Mouse (Mus musculus) kidney, embryonic 16.5 days (tissue): ENCODE measurements at regions not wholly inside any gene's neighbourhood (a gene's known extent, or its start where the extent isn't known, plus 50 kb on each side); places are given as distances from the start of the nearest gene placed in this dataset.

Experiments
- ATAC-seq: fragments of 200-750 bp; cut with Nextera tagmentation; 2 replicates; pipeline ENCODE4 v1.8.0; 2017; ENCODE audit warnings: moderate TSS enrichment; ENCODE audit not compliant: low FRiP score, low TSS enrichment
- H3K27ac ChIP-seq: fragments of 300-500 bp; sonication (generic); 2 replicates; pipeline ENCODE4 v1.5.1; 2014; ENCODE audit warnings: low read length
- H3K27me3 ChIP-seq: fragments of 300-500 bp; sonication (generic); 2 replicates; pipeline ENCODE4 v1.6.1; 2014; ENCODE audit warnings: low read length, control low read depth, mixed read lengths; ENCODE audit not compliant: insufficient read depth
- H3K36me3 ChIP-seq: fragments of 300-500 bp; sonication (generic); 2 replicates; pipeline ENCODE4 v1.6.1; 2014; ENCODE audit warnings: low read length, control low read depth, mixed read lengths; ENCODE audit not compliant: insufficient read depth
- H3K4me1 ChIP-seq: fragments of 300-500 bp; sonication (generic); 2 replicates; pipeline ENCODE4 v1.6.1; 2014; ENCODE audit warnings: low read length, control low read depth, mixed read lengths; ENCODE audit not compliant: insufficient read depth
- H3K4me2 ChIP-seq: fragments of 300-500 bp; sonication (generic); replicated peaks from 2 replicates; pipeline ENCODE4 v1.6.1; 2014; ENCODE audit warnings: low read depth, low read length
- H3K4me3 ChIP-seq: fragments of 300-500 bp; sonication (generic); 2 replicates; pipeline ENCODE4 v1.5.1; 2014; ENCODE audit warnings: mild to moderate bottlenecking, low read length
- H3K9ac ChIP-seq: fragments of 300-500 bp; sonication (generic); replicated peaks from 2 replicates; pipeline ENCODE4 v1.6.1; 2014; ENCODE audit warnings: low read length
- H3K9me3 ChIP-seq: fragments of 300-500 bp; sonication (generic); 2 replicates; pipeline ENCODE4 v1.6.1; 2016; ENCODE audit warnings: low read length, control low read depth
- WGBS: fragments of 180-500 bp; shearing (Covaris S2); extraction: QIAGEN DNeasy Blood & Tissue Kit; methylation state at CpG from one replicate; pipeline ENCODE4 v1.1.7; 2014; 5-methylcytosine and 5-hydroxymethylcytosine counted together

DNA sequence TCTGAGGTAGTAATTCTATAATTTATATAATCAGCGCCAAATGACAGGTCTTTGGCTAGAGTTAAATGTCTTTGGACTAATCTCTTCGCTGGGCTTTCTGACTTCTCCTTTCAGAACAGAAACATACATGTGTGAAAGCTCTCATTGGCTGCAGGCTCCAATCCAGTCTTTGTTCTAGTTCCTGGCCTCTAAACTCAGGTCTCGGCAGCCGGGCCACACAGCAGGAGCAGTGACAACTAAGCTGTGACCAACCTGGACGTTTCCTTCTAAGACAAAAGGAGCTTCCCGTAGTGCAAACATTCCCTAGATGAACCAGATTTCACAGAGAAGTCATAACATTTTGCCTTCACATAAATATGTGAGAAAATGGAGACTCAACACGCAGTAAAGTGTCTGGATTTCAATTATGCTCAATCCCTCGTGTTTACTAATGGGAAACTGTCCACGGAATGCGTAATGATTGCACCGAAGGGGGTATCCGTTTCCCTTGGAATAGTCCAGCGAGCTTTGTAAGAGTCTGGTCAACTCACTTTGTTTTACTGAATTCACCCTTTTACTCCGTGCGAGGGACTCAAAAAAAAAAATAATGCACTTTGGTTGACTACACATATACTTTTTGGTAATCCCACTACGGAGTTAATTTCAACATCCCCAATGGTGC, 216.4 kb downstream of the Mreg start:
- H3K9me3 ChIP-seq, result no peaks in the 10 kb centered on the region
- no peaks in the 10 kb centered on the region for H3K27me3 ChIP-seq
- ATAC-seq, result no peak
- WGBS, result 72% methylated on average over 16 of the region's 16 CpGs
- H3K4me3 ChIP-seq, result no peak overlapping the region
- H3K4me1 ChIP-seq, result no peaks in the 10 kb centered on the region
- no peak overlapping the region for H3K4me2 ChIP-seq
- no peak overlapping the region for H3K27ac ChIP-seq
- H3K9ac ChIP-seq, result no peak overlapping the region
- H3K36me3 ChIP-seq, result no peaks in the 10 kb centered on the region

DNA sequence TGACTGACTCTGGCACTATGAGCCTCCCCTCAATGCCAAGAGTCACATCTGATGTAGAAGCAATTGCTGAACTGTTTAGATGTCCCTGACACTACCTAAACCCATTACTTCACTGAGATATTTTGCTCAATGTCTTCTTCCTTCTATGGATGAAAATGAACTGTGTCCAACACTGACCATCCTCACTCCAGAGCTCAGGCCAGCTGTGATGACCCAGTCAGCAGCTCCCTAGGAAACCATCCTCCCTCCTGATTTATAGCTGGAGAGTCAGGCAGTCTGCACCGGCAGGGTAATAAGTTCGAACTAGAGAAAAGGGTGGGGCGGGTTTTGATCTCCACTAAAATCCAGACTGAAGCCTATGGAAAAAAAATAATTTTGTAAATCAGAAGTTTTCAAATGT, 221.2 kb downstream of the Mreg start:
- WGBS, result 47% methylated on average over 3 of the region's 3 CpGs
- Histone ChIP-seq H3K27ac (no peak overlapping the region), H3K4me1 (no peaks in the 10 kb centered on the region), H3K4me2 (no peak overlapping the region), H3K9me3 (no peaks in the 10 kb centered on the region), H3K36me3 (no peaks in the 10 kb centered on the region), H3K9ac (no peak overlapping the region), H3K27me3 (no peaks in the 10 kb centered on the region), H3K4me3 (no peak overlapping the region)
- ATAC-seq, result no peak

DNA sequence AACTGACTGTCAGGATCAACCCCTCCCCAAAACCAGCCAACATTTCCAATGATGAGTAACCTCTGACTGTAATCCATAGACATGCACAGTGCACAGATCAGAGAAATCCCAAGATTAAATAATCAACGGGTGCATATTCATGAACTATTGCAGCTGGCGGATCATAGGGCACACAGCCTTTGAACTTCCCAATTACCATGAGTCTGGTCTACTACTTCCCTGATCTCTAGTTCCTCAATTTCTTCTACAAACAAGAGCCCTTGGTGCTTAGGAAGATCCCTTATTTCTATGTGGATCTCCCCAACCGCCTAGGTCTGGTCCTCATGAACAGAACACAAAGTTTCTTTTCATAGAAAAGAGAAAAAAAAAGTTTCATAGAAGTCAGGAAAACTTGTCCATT, 224.0 kb downstream of the Mreg start:
- no peaks in the 10 kb centered on the region; the same call in 1 of the 2 replicates for H3K9me3 ChIP-seq

DNA sequence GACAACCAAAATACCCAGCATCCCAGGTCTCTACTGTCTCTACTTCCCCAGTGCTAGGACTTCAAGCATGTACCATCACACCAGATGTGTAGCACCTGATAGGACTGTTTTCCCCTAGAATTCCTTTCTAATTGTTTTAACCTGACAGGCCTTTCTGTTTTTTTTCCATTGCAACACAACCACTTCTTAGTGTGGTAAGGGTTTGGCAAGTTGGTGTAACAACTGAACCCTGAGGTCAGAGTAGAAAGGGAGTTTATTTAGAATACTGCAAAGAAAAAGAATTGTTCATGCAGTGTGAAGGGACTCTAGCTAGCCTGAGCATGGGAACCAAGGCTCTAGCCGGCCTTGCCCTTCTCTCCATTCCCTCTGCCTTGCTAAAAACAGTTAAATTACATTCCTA, 226.1 kb downstream of the Mreg start:
- 63% methylated on average over 1 of the region's 1 CpGs for WGBS
- H3K9me3 ChIP-seq, result no peaks in the 10 kb centered on the region; the same call in 1 of the 2 replicates

More for the DNA sequence above, 224.0 kb downstream of the Mreg start:
- WGBS, result 93% methylated on average over 3 of the region's 3 CpGs
- Histone ChIP-seq H3K27me3 (no peaks in the 10 kb centered on the region), H3K9ac (no peak overlapping the region), H3K4me2 (no peak overlapping the region), H3K4me3 (no peak overlapping the region), H3K4me1 (no peaks in the 10 kb centered on the region), H3K27ac (no peak overlapping the region), H3K36me3 (no peaks in the 10 kb centered on the region)
- ATAC-seq, result no peak

DNA sequence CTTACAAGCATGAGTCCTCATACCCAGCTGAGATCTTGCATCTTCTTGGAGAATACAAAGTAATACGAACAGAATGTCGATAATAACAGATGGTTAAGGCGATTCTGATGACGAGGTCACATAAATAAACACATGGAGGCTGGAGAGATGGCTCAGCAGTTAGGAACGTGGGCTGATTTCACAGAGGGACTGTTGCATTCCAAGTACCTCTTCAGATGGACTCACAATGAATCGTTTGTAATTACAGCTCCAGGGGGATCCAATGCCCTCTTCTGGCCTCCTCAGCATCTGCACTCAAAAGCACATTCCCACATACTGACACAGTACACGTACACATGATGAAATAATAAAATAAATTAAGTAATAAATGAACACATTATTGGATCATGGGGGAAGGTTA, 228.3 kb downstream of the Mreg start:
- no peaks in the 10 kb centered on the region; the same call in 1 of the 2 replicates for H3K9me3 ChIP-seq
- WGBS, result 89% methylated on average over 7 of the region's 7 CpGs
- H3K4me2 ChIP-seq, result no peak overlapping the region
- no peak overlapping the region for H3K27ac ChIP-seq
- H3K4me3 ChIP-seq, result no peak overlapping the region
- no peak for ATAC-seq
- H3K9ac ChIP-seq, result no peak overlapping the region
- H3K36me3 ChIP-seq, result no peaks in the 10 kb centered on the region
- H3K27me3 ChIP-seq, result no peaks in the 10 kb centered on the region
- H3K4me1 ChIP-seq, result no peaks in the 10 kb centered on the region

More for the DNA sequence above, 226.1 kb downstream of the Mreg start:
- Histone ChIP-seq H3K9ac (no peak overlapping the region), H3K36me3 (no peaks in the 10 kb centered on the region), H3K27ac (no peak overlapping the region), H3K27me3 (no peaks in the 10 kb centered on the region), H3K4me2 (no peak overlapping the region), H3K4me1 (no peaks in the 10 kb centered on the region), H3K4me3 (no peak overlapping the region)
- no peak for ATAC-seq

DNA sequence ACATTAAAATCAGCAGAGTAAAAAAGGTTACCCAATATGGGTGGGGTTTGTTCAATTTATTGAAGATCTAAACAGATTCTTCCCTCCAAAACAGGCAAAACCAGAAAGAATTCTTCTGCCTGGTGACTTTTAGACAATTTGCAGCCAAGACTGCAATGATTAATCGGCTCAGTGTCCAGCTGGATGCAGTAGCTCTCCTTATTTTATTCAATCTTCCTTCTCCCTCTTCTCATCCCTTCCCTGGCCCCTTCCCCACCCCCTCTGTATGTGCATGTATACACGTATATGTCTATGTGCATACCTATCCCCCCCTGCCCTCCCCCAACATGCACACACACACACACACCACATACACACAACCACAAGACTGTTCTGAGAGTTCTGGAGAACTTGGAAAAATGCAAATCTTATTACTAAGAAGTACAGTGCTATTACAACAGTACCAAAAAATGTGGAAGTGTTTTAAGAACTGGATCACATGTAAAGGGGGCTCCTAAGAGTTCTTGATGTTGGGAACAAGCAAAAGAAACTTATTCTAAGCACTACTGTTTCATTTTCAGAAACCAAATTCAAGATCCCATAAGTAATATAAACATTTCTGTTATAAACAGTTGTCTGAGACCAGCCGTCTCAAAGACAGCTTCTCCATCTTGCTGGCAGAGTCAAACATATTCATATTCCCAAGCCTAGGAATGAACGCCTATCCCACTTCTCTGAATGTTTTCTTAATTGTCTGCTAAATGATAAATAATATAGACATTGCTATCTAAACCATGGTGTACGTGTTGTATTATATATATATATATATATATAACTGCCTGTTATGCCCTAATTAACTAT, 229.5 kb downstream of the Mreg start:
- ATAC-seq, result no peak
- Histone ChIP-seq H3K9ac (no peak overlapping the region), H3K27me3 (no peaks in the 10 kb centered on the region), H3K4me3 (no peak overlapping the region), H3K4me1 (no peaks in the 10 kb centered on the region), H3K36me3 (no peaks in the 10 kb centered on the region), H3K9me3 (no peaks in the 10 kb centered on the region; the same call in 1 of the 2 replicates), H3K4me2 (no peak overlapping the region), H3K27ac (no peak overlapping the region)
- 76% methylated on average over 5 of the region's 5 CpGs for WGBS

DNA sequence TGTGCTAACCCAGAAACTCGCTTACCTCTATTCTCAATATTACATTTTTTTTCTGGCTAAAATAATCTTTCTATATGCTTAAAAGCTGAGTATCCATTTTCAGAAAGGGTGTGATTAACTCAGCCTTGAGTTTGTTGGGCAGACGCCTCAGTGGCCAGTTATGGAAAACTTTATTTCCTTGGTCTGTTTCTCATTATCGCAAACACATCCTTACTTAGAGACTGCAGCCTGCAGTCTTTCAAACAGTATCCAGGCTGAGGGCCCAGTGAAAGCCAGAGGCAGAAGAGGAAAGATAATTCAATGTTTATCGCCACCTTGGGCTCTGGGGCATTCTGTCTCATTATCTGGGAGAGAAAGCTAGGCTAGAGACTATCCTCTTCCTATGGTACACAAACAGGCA, 231.5 kb downstream of the Mreg start:
- H3K4me2 ChIP-seq, result no peak overlapping the region
- no peaks in the 10 kb centered on the region for H3K4me1 ChIP-seq
- H3K4me3 ChIP-seq, result no peak overlapping the region
- no peak overlapping the region for H3K9ac ChIP-seq
- H3K27me3 ChIP-seq, result no peaks in the 10 kb centered on the region
- 89% methylated on average over 4 of the region's 4 CpGs for WGBS
- no peak overlapping the region for H3K27ac ChIP-seq
- H3K36me3 ChIP-seq, result no peaks in the 10 kb centered on the region
- H3K9me3 ChIP-seq, result no peaks in the 10 kb centered on the region; the same call in 1 of the 2 replicates
- ATAC-seq, result no peak

DNA sequence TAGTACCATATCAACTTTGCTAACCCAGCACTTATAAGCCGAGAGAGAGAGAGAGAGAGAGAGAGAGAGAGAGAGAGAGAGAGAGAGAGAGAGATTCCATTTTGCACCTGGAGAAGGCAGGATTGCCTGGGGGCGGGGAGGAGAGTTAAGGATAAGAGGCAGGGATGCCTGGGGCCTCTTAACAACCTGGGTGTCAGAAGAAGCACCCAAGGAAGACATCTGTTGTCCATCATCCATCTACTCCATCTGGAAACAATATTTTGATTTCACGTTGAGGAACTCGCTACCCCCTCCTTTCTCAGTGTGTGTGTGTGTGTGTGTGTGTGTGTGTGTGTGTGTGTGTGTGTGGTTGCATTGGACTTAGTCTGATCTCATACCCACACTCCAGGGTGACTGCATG, 232.8 kb downstream of the Mreg start:
- no peaks in the 10 kb centered on the region; the same call in 1 of the 2 replicates for H3K9me3 ChIP-seq
- H3K4me3 ChIP-seq, result no peak overlapping the region
- H3K9ac ChIP-seq, result no peak overlapping the region
- H3K27me3 ChIP-seq, result no peaks in the 10 kb centered on the region
- H3K4me2 ChIP-seq, result no peak overlapping the region
- H3K4me1 ChIP-seq, result no peaks in the 10 kb centered on the region
- no peak overlapping the region for H3K27ac ChIP-seq
- WGBS, result 80% methylated on average over 3 of the region's 4 CpGs
- no peak for ATAC-seq
- H3K36me3 ChIP-seq, result no peaks in the 10 kb centered on the region

DNA sequence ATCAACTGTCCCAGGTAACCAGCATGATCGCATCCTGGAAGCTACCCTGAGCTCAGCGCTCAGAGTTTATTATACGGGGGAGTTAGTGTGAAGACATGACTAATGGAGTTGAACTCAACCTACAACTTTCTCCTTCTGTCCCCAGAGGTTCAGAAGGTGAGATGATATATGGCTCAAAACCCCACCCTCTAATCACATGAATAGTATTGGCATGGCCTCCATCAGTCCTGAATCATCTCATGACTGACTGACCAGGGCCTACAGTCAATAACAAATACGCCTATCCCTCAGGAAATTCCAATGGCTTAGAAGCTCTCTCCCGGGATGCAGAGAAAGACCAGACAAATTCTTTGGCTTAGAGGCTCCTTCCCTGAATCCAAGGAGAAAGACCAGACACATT, 234.7 kb downstream of the Mreg start:
- 78% methylated on average over 5 of the region's 5 CpGs for WGBS
- no peaks in the 10 kb centered on the region for H3K9me3 ChIP-seq
- H3K27me3 ChIP-seq, result no peaks in the 10 kb centered on the region
- no peak overlapping the region for H3K9ac ChIP-seq
- H3K4me2 ChIP-seq, result no peak overlapping the region
- H3K4me3 ChIP-seq, result no peak overlapping the region
- no peaks in the 10 kb centered on the region for H3K4me1 ChIP-seq
- 0 out of 2 replicates have a peak, but pooled peaks have one; percentile 23 for ATAC-seq
- H3K27ac ChIP-seq, result no peak overlapping the region
- H3K36me3 ChIP-seq, result no peaks in the 10 kb centered on the region

DNA sequence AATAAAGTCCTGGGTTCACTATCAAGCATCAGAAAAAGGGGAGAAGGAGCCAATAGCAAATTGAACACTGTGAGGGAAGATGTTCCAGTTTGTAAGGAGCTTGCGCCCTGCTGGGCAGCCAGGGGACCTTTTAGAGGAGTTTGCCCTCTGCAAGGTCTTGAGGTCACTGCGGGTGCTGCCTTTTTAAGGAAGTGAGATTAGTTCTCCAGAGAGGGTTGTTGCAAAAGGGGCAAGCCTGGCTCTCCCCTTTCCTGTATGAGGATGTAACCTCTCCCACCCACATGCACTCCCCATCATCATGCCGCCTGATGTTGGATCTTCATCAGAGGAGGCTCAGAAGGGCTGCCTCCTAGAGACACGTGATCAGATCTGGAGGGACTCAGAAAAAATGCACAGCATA, 237.4 kb downstream of the Mreg start:
- Histone ChIP-seq H3K4me2 (no peak overlapping the region), H3K4me1 (no peaks in the 10 kb centered on the region), H3K9ac (no peak overlapping the region), H3K36me3 (no peaks in the 10 kb centered on the region), H3K27me3 (no peaks in the 10 kb centered on the region), H3K4me3 (no peak overlapping the region), H3K27ac (no peak overlapping the region), H3K9me3 (no peaks in the 10 kb centered on the region)
- 64% methylated on average over 4 of the region's 4 CpGs for WGBS
- ATAC-seq, result no peak
